Mouse (Mus musculus): ENCODE measurements around the gene Zfp503. TPM values are rescaled to one million over a fixed set of nuclear protein-coding genes. Genes with fewer than 3 reads are reported as not detected.

The Zfp503 gene
- polyA plus RNA-seq, 1 experiment: 56.9 TPM

DNA sequence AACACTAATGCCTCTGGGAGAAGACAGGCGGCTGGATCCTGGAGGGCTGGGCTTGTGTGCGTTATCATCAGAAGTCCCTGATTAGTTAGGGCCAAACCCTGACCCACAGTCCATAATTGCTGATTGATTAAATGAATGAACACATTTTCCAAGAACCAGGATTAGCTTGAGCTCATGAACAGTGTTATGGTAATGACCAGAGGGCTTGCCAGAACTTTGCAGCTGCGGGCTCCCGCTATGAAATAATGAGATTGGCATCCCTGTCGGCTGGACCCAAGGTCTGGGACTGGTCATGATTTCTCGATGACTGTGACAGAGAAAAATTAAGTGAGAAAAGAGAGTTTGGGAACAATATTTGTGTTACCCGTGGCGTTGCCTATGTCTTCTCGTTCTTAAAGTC, 44.5 kb downstream of the Zfp503 start:
- no peak for TF ChIP-seq POLR2A (IDR thresholded peaks at IDR 0.05; ENCODE audit: low read depth, low read length)
- no peak for TF ChIP-seq CTCF (conservative IDR thresholded peaks at IDR 0.05; ENCODE audit: insufficient read depth, insufficient read length, low read depth, low read length)
- Histone ChIP-seq H3K4me3 (ENCODE audit: insufficient read depth, low read depth, low read length) (no peak overlapping the region), H3K4me1 (ENCODE audit: control insufficient read depth, insufficient read depth, low read length) (no peaks in the 10 kb centered on the region), H3K27ac (ENCODE audit: insufficient read depth, low read depth, low read length) (no peak overlapping the region), H3K27me3 (replicated peaks; ENCODE audit: control insufficient read depth, insufficient read depth, low read length) (no peaks in the 10 kb centered on the region), H3K36me3 (ENCODE audit: control insufficient read depth, insufficient read depth, low read length) (no peaks in the 10 kb centered on the region)
- WGBS: 91% methylated on average over 9 of the region's 9 CpGs
- no peak for DNase-seq

GRCm38 (mm10) chr14:21941581-21941980, 47.8 kb downstream of the Zfp503 start:
- Histone ChIP-seq H3K36me3 (ENCODE audit: control insufficient read depth, insufficient read depth, low read length) (no peaks in the 10 kb centered on the region), H3K4me3 (ENCODE audit: insufficient read depth, low read depth, low read length) (no peak overlapping the region), H3K4me1 (ENCODE audit: control insufficient read depth, insufficient read depth, low read length) (no peaks in the 10 kb centered on the region), H3K27me3 (replicated peaks; ENCODE audit: control insufficient read depth, insufficient read depth, low read length) (no peaks in the 10 kb centered on the region), H3K27ac (ENCODE audit: insufficient read depth, low read depth, low read length) (no peak overlapping the region)
- DNase-seq: no peak
- 51% methylated on average over 2 of the region's 2 CpGs for WGBS
- TF ChIP-seq POLR2A (IDR thresholded peaks at IDR 0.05; ENCODE audit: low read depth, low read length) (no peak), CTCF (conservative IDR thresholded peaks at IDR 0.05; ENCODE audit: insufficient read depth, insufficient read length, low read depth, low read length) (no peak)

DNA sequence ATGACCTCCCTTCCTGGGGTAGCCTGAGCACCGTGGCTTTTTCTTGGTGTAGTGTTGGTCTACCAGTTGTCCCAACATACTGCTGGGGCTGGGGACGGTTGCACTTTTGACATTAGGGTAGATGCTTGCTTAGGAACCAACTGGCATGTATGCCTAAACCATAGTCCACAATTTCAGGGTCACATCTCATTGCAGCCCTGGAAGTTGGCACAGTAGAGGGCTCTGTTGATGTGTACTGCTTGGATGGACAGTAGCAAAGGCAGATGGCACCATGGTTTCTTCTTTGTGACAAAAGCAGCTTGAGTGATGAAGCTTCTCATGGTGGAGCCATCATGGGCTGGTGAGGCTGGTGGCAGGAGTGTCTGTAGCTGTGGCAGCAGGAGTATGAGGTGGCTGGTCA, 52.3 kb downstream of the Zfp503 start:
- 94% methylated on average over 2 of the region's 2 CpGs for WGBS
- Histone ChIP-seq H3K36me3 (ENCODE audit: control insufficient read depth, insufficient read depth, low read length) (no peaks in the 10 kb centered on the region), H3K4me1 (ENCODE audit: control insufficient read depth, insufficient read depth, low read length) (no peaks in the 10 kb centered on the region), H3K27me3 (replicated peaks; ENCODE audit: control insufficient read depth, insufficient read depth, low read length) (no peaks in the 10 kb centered on the region), H3K4me3 (ENCODE audit: insufficient read depth, low read depth, low read length) (no peak overlapping the region), H3K27ac (ENCODE audit: insufficient read depth, low read depth, low read length) (no peak overlapping the region)
- TF ChIP-seq POLR2A (IDR thresholded peaks at IDR 0.05; ENCODE audit: low read depth, low read length): no peak
- no peak for TF ChIP-seq CTCF (conservative IDR thresholded peaks at IDR 0.05; ENCODE audit: insufficient read depth, insufficient read length, low read depth, low read length)
- no peak for DNase-seq

GRCm38 (mm10) chr14:21936102-21936630, 53.2 kb downstream of the Zfp503 start:
- no peak for TF ChIP-seq CTCF (conservative IDR thresholded peaks at IDR 0.05; ENCODE audit: insufficient read depth, insufficient read length, low read depth, low read length)
- TF ChIP-seq POLR2A (IDR thresholded peaks at IDR 0.05; ENCODE audit: low read depth, low read length): no peak
- no peak overlapping the region for H3K4me3 ChIP-seq (ENCODE audit: insufficient read depth, low read depth, low read length)
- H3K27me3 ChIP-seq (replicated peaks; ENCODE audit: control insufficient read depth, insufficient read depth, low read length): no peaks in the 10 kb centered on the region
- no peaks in the 10 kb centered on the region for H3K36me3 ChIP-seq (ENCODE audit: control insufficient read depth, insufficient read depth, low read length)
- H3K27ac ChIP-seq (ENCODE audit: insufficient read depth, low read depth, low read length): no peak overlapping the region
- WGBS: 32% methylated on average over 6 of the region's 6 CpGs
- no peaks in the 10 kb centered on the region for H3K4me1 ChIP-seq (ENCODE audit: control insufficient read depth, insufficient read depth, low read length)
- DNase-seq: no peak

Other genes starting within 250 kb of the Zfp503 start
- 21.1 and 23.9 TPM in 2 replicates for gene Samd8, start 239.1 kb downstream of the Zfp503 start, polyA plus RNA-seq (2012; rRNA removed)
- gene Dusp13, start 238.4 kb downstream of the Zfp503 start, polyA plus RNA-seq (2012; rRNA removed): 1.1 and 1.8 TPM in 2 replicates
- 140 and 166 TPM in 2 replicates for gene Vdac2, start 164.4 kb downstream of the Zfp503 start, polyA plus RNA-seq (2012; rRNA removed)
- gene Comtd1, start 140.6 kb downstream of the Zfp503 start, polyA plus RNA-seq (2012; rRNA removed): 30.3 and 35.2 TPM in 2 replicates
- gene Lrmda, start 30.1 kb upstream of the Zfp503 start, polyA plus RNA-seq (2012; rRNA removed): 3.3 TPM in 2 replicates